Mouse (Mus musculus) retina, adult 2 months (tissue): ENCODE measurements around the gene Slc46a3.
A peak's percentile ranks its signal among the peaks of the same experiment; 100 is the strongest.

Experiments
- DNase-seq: peaks from one replicate; pipeline ENCODE4 v3.0.0-alpha.2; 2012; ENCODE audit warnings: low read depth, low spot score

The Slc46a3 gene

GRCm38 (mm10) chr5:147895436-147896198, 1.0 kb upstream of the Slc46a3 start:
- DNase-seq = no peak

- no peak for DNase-seq
These were observed 705 bp downstream of the Slc46a3 start for GRCm38 (mm10) chr5:147893766-147894454.

- no peak for DNase-seq
These were observed 1.5 kb downstream of the Slc46a3 start for GRCm38 (mm10) chr5:147893143-147893542.

GRCm38 (mm10) chr5:147892735-147893134, 1.9 kb downstream of the Slc46a3 start:
- DNase-seq = no peak

- no peak for DNase-seq
These were observed 6.0 kb downstream of the Slc46a3 start for GRCm38 (mm10) chr5:147888313-147889297.

GRCm38 (mm10) chr5:147883581-147883980, 11.0 kb downstream of the Slc46a3 start:
- no peak for DNase-seq

- no peak for DNase-seq
These were observed 14.5 kb downstream of the Slc46a3 start for GRCm38 (mm10) chr5:147879971-147880682.

- no peak for DNase-seq
These were observed 17.1 kb downstream of the Slc46a3 start for GRCm38 (mm10) chr5:147877520-147877919.

- no peak for DNase-seq
These were observed 19.4 kb downstream of the Slc46a3 start for GRCm38 (mm10) chr5:147875210-147875609.

- no peak for DNase-seq
These were observed 20.0 kb downstream of the Slc46a3 start for GRCm38 (mm10) chr5:147874491-147875065.

GRCm38 (mm10) chr5:147871091-147871820, 23.4 kb downstream of the Slc46a3 start:
- no peak for DNase-seq

- no peak for DNase-seq
These were observed 24.3 kb downstream of the Slc46a3 start for GRCm38 (mm10) chr5:147870296-147870695.

- DNase-seq = no peak
These were observed 25.0 kb downstream of the Slc46a3 start for GRCm38 (mm10) chr5:147869568-147869967.

GRCm38 (mm10) chr5:147868674-147869073, 25.9 kb downstream of the Slc46a3 start:
- no peak for DNase-seq

GRCm38 (mm10) chr5:147860449-147861261, 34.0 kb downstream of the Slc46a3 start, which contains the start of gene Pomp:
Gene Pomp (plus strand): TSS chr5:147860461.
- DNase-seq = peak; percentile 79

GRCm38 (mm10) chr5:147860076-147860448, 34.6 kb downstream of the Slc46a3 start:
- DNase-seq = no peak

GRCm38 (mm10) chr5:147850194-147850593, 44.4 kb downstream of the Slc46a3 start:
- DNase-seq = no peak

GRCm38 (mm10) chr5:147848164-147848863, 46.3 kb downstream of the Slc46a3 start:
- peak; percentile 50 for DNase-seq

GRCm38 (mm10) chr5:147847361-147847760, 47.3 kb downstream of the Slc46a3 start:
- DNase-seq = no peak
